Mouse (Mus musculus): Measurements from ENCODE around the gene Spen. TPM values are rescaled to one million over a fixed set of nuclear protein-coding genes. Genes with fewer than 3 reads are reported as not detected.

Gene Spen
- polyA plus RNA-seq, 1 experiment from 2014 or later: 13.8 TPM

GRCm38 (mm10) chr4:141420886-141421285 lies 117.5 kb downstream of the Spen start:
- Histone ChIP-seq H3K4me3 (no peak overlapping the region), H3K9ac (no peak overlapping the region), H3K27ac (replicated peaks) (no peak overlapping the region), H3K27me3 (peaks cover 12% of the 10 kb centered on the region; the same call in 1 of the 2 replicates), H3K4me2 (no peak overlapping the region), H3K4me1 (replicated peaks) (peaks cover 14% of the 10 kb centered on the region), H3K9me3 (no peaks in the 10 kb centered on the region), H3K36me3 (no peaks in the 10 kb centered on the region)
- no peak for ATAC-seq (ENCODE audit: low read depth)
- WGBS: 64% methylated on average over 9 of the region's 9 CpGs

GRCm38 (mm10) chr4:141420192-141420829 lies 118.1 kb downstream of the Spen start, which contains the start of gene Hspb7:
TSS of gene Hspb7 (plus strand) at chr4:141420779.
- H3K9me3 ChIP-seq: no peaks in the 10 kb centered on the region
- no peak within 1 kb of the TSS for H3K4me3 ChIP-seq
- no peak within 1 kb of the TSS for H3K27ac ChIP-seq (replicated peaks)
- 61% methylated on average over 9 of the region's 9 CpGs for WGBS
- peaks cover 12% of the 10 kb centered on the region; the same call in 1 of the 2 replicates for H3K27me3 ChIP-seq
- H3K4me2 ChIP-seq: no peak within 1 kb of the TSS
- H3K4me1 ChIP-seq (replicated peaks): peaks cover 9% of the 10 kb centered on the region
- no peaks in the 10 kb centered on the region for H3K36me3 ChIP-seq
- H3K9ac ChIP-seq: no peak within 1 kb of the TSS
- ATAC-seq (ENCODE audit: low read depth): no peak

- H3K9me3 ChIP-seq: no peaks in the 10 kb centered on the region
- H3K9ac ChIP-seq: no peak overlapping the region
- no peak overlapping the region for H3K4me3 ChIP-seq
- WGBS: 64% methylated on average over 27 of the region's 27 CpGs
- no peak overlapping the region for H3K27ac ChIP-seq (replicated peaks)
- H3K36me3 ChIP-seq: no peaks in the 10 kb centered on the region
- peaks cover 9% of the 10 kb centered on the region; the same call in 1 of the 2 replicates for H3K27me3 ChIP-seq
- peaks cover 5% of the 10 kb centered on the region; the same call in 1 of the 2 replicates for H3K4me1 ChIP-seq (replicated peaks)
- no peak for ATAC-seq (ENCODE audit: low read depth)
- no peak overlapping the region for H3K4me2 ChIP-seq
Observed at GRCm38 (mm10) chr4:141419398-141420191, 118.8 kb downstream of the Spen start.

Other genes starting within 250 kb of the Spen start
- 1.7 and 2.2 TPM in 2 replicates for gene Epha2, start 237.4 kb downstream of the Spen start, polyA plus RNA-seq (2015; fragmentation: Nextera tagmentation; extraction: Ambion mirVana)
- gene Fam131c, start 170.4 kb downstream of the Spen start, polyA plus RNA-seq (2015; fragmentation: Nextera tagmentation; extraction: Ambion mirVana): 12.6 and 14.2 TPM in 2 replicates
- not detected in 2 replicates for gene Clcnka, start 139.9 kb downstream of the Spen start, polyA plus RNA-seq (2015; fragmentation: Nextera tagmentation; extraction: Ambion mirVana)
- not detected in 2 replicates for gene Clcnkb, start 122.6 kb downstream of the Spen start, polyA plus RNA-seq (2015; fragmentation: Nextera tagmentation; extraction: Ambion mirVana)
- gene Hspb7, start 117.8 kb downstream of the Spen start, polyA plus RNA-seq (2015; fragmentation: Nextera tagmentation; extraction: Ambion mirVana): not detected in 2 replicates
- not detected in 2 replicates for gene Srarp, start 102.5 kb downstream of the Spen start, polyA plus RNA-seq (2015; fragmentation: Nextera tagmentation; extraction: Ambion mirVana)
- 45.0 and 45.9 TPM in 2 replicates for gene Zbtb17, start 93.9 kb downstream of the Spen start, polyA plus RNA-seq (2015; fragmentation: Nextera tagmentation; extraction: Ambion mirVana)
- 32.1 and 36.6 TPM in 2 replicates for gene Fblim1, start 67.5 kb upstream of the Spen start, polyA plus RNA-seq (2015; fragmentation: Nextera tagmentation; extraction: Ambion mirVana)
- 0.31 TPM in 1 of 2 replicates, not detected in the other for gene Tmem82, start 80.0 kb upstream of the Spen start, polyA plus RNA-seq (2015; fragmentation: Nextera tagmentation; extraction: Ambion mirVana)
- gene Slc25a34, start 85.2 kb upstream of the Spen start, polyA plus RNA-seq (2015; fragmentation: Nextera tagmentation; extraction: Ambion mirVana): 0.11 TPM in 1 of 2 replicates, not detected in the other
- gene Plekhm2, start 126.3 kb upstream of the Spen start, polyA plus RNA-seq (2015; fragmentation: Nextera tagmentation; extraction: Ambion mirVana): 6.6 and 7.6 TPM in 2 replicates
- gene Rsc1a1, start 147.0 kb upstream of the Spen start, polyA plus RNA-seq (2015; fragmentation: Nextera tagmentation; extraction: Ambion mirVana): not detected in 2 replicates
- gene Ddi2, start 184.8 kb upstream of the Spen start, polyA plus RNA-seq (2015; fragmentation: Nextera tagmentation; extraction: Ambion mirVana): 15.4 and 17.9 TPM in 2 replicates
- not detected in 2 replicates for gene Agmat, start 208.1 kb upstream of the Spen start, polyA plus RNA-seq (2015; fragmentation: Nextera tagmentation; extraction: Ambion mirVana)

Measured in neural tube, embryonic 13.5 days (tissue).